7 mouse cellular contexts compared by ENCODE assay signal in genomic region chr7:109671581-109672471, GRCm38 (mm10). TPM values are rescaled to one million over a fixed set of nuclear protein-coding genes. Genes with fewer than 3 reads are reported as not detected.
DNase-seq lines count a peak whose midpoint lies in the region; ATAC-seq and TF ChIP-seq lines count a peak whose summit lies in the region.

No protein-coding gene starts in this region.

- TF ChIP-seq CTCF in bone marrow, adult 2 months (IDR thresholded peaks at IDR 0.05; ENCODE audit: control insufficient read depth, insufficient read depth, low read length): no peak

- no peaks in the 10 kb centered on the region for H3K9me3 ChIP-seq in embryonic facial prominence, embryonic 11.5 days (replicated peaks; ENCODE audit: control insufficient read depth, low read length)

- H3K27ac ChIP-seq in bone marrow, adult 2 months (ENCODE audit: control insufficient read depth, insufficient read depth, low read depth, low read length, poor library complexity): no peak overlapping the region
- H3K27ac ChIP-seq in embryonic facial prominence, embryonic 11.5 days (replicated peaks; ENCODE audit: low read depth, low read length): peak overlapping the region; percentile 98

- peak overlapping the region; percentile 91 for H3K9ac ChIP-seq in embryonic facial prominence, embryonic 11.5 days (replicated peaks; ENCODE audit: low read length)

- H3K4me3 ChIP-seq in bone marrow, adult 2 months (replicated peaks; ENCODE audit: control insufficient read depth, low read depth, low read length): peak overlapping the region; percentile 2
- H3K4me3 ChIP-seq in embryonic facial prominence, embryonic 11.5 days (ENCODE audit: low read depth, low read length): peak overlapping the region; percentile 76

- no peaks in the 10 kb centered on the region for H3K27me3 ChIP-seq in embryonic facial prominence, embryonic 11.5 days (ENCODE audit: control insufficient read depth, insufficient read depth, low read length)

- no peaks in the 10 kb centered on the region for H3K4me1 ChIP-seq in bone marrow, adult 2 months (ENCODE audit: control insufficient read depth, insufficient read depth, low read length)
- H3K4me1 ChIP-seq in embryonic facial prominence, embryonic 11.5 days (ENCODE audit: control insufficient read depth, insufficient read depth, low read length): no peaks in the 10 kb centered on the region; the same call in 1 of the 2 replicates

- peak; percentile 96 for DNase-seq in embryonic facial prominence, embryonic 11.5 days (ENCODE audit: low spot score)
- DNase-seq in heart, adult 18-20 months: peak; percentile 84 to 89
- DNase-seq in kidney, adult 18-20 months: peak; percentile 67
- DNase-seq in left cerebral cortex, postnatal 36 days (ENCODE audit: low spot score in 2 of 2): peak; percentile 39 to 60
- DNase-seq in mesoderm, embryonic 11.5 days (ENCODE audit: low read depth, low spot score): peak; percentile 90
- peak; percentile 78 for DNase-seq in skeletal muscle tissue, adult 2 months (ENCODE audit: low read depth, low spot score)

- WGBS in bone marrow, adult 2 months: 5% methylated on average over 44 of the region's 44 CpGs
- WGBS in embryonic facial prominence, embryonic 11.5 days: under 1% methylated on average over 34 of the region's 44 CpGs

- peak; percentile 98 for ATAC-seq in embryonic facial prominence, embryonic 11.5 days (replicated peaks; ENCODE audit: insufficient number of reproducible peaks, low FRiP score, low TSS enrichment, low read depth)

- peak overlapping the region; percentile 68 for H3K4me2 ChIP-seq in embryonic facial prominence, embryonic 11.5 days (ENCODE audit: low read depth, low read length)

- intact Hi-C loops in left cerebral cortex, postnatal 36 days (cut with DNase I): loop anchor here (5.0 kb wide), 1 partner anchor 55 kb away; no protein-coding TSS in a partner anchor

- no peaks in the 10 kb centered on the region for H3K36me3 ChIP-seq in embryonic facial prominence, embryonic 11.5 days (replicated peaks; ENCODE audit: control insufficient read depth, insufficient read depth, low read depth, low read length)

- no peak for TF ChIP-seq POLR2A in bone marrow, adult 2 months (IDR thresholded peaks at IDR 0.05; ENCODE audit: borderline replicate concordance, control insufficient read depth, low read depth, low read length)

RNA-seq across cellular contexts. Expression of gene St5, which starts 31.6 kb away (rescaled TPM):
- 29.9 and 46.2 TPM in 2 replicates for polyA plus RNA-seq in bone marrow, adult 2 months (2011; ENCODE audit: insufficient read depth, insufficient read length, low replicate concordance, missing spikeins)
- polyA plus RNA-seq in embryonic facial prominence, embryonic 11.5 days (2014; fragmentation: Nextera tagmentation; extraction: Ambion mirVana): 37.7 and 50.1 TPM in 2 replicates
- total RNA-seq in heart, adult 18-20 months (2021): 10 to 100 TPM; 19.3 to 27.9 TPM
- total RNA-seq in left cerebral cortex, postnatal 36 days (2021): 10 to 100 TPM; 12.8 to 23.4 TPM

RNA-seq across cellular contexts. Expression of gene Akip1, which starts 31.7 kb away (rescaled TPM):
- polyA plus RNA-seq in bone marrow, adult 2 months (2011; ENCODE audit: insufficient read depth, insufficient read length, low replicate concordance, missing spikeins): 22.7 and 23.1 TPM in 2 replicates
- polyA plus RNA-seq in embryonic facial prominence, embryonic 11.5 days (2014; fragmentation: Nextera tagmentation; extraction: Ambion mirVana): 24.1 and 25.1 TPM in 2 replicates
- 10 to 100 TPM; 13.5 to 14.7 TPM for total RNA-seq in heart, adult 18-20 months (2021)
- 1 to 10 TPM; 5.2 to 5.7 TPM for total RNA-seq in left cerebral cortex, postnatal 36 days (2021)

RNA-seq across cellular contexts. Expression of gene BC051019, which starts 51.8 kb away (rescaled TPM):
- polyA plus RNA-seq in bone marrow, adult 2 months (2011; ENCODE audit: insufficient read depth, insufficient read length, low replicate concordance, missing spikeins): not detected in 2 replicates
- not detected in 2 replicates for polyA plus RNA-seq in embryonic facial prominence, embryonic 11.5 days (2014; fragmentation: Nextera tagmentation; extraction: Ambion mirVana)
- total RNA-seq in heart, adult 18-20 months (2021): under 1 TPM in 1 of 2 experiments, not detected in 1; 0.64 TPM
- total RNA-seq in left cerebral cortex, postnatal 36 days (2021): not detected

RNA-seq across cellular contexts. Expression of gene Ascl3, which starts 59.7 kb away (rescaled TPM):
- polyA plus RNA-seq in bone marrow, adult 2 months (2011; ENCODE audit: insufficient read depth, insufficient read length, low replicate concordance, missing spikeins): not detected in 2 replicates
- not detected in 2 replicates for polyA plus RNA-seq in embryonic facial prominence, embryonic 11.5 days (2014; fragmentation: Nextera tagmentation; extraction: Ambion mirVana)
- not detected for total RNA-seq in heart, adult 18-20 months (2021)
- total RNA-seq in left cerebral cortex, postnatal 36 days (2021): not detected
